29 mouse cellular contexts compared by ENCODE assay signal in genomic region chr4:47186514-47186913, GRCm38 (mm10). TPM values are rescaled to one million over a fixed set of nuclear protein-coding genes. Genes with fewer than 3 reads are reported as not detected.
DNase-seq lines count a peak whose midpoint lies in the region; ATAC-seq and TF ChIP-seq lines count a peak whose summit lies in the region.
"Had no signal": no experiment of that assay in that cellular context is flagged by ENCODE, and none has a peak within 500 bp of the region (broad histone marks: within the 10 kb centered on the region; RNA-seq: fewer than 3 reads in every experiment).

No protein-coding gene starts in this region.

- intact Hi-C loops in left cerebral cortex, adult 2 months (cut with DNase I), result no loop called here

- H3K4me3 ChIP-seq in limb, embryonic 15.5 days, result no peak overlapping the region
- H3K4me3 ChIP-seq in limb, embryonic 10.5 days, result no peak overlapping the region
- H3K4me3 ChIP-seq in hindbrain, embryonic 11.5 days (ENCODE audit: low read depth, low read length), result no peak overlapping the region
- no peak overlapping the region for H3K4me3 ChIP-seq in left cerebral cortex, adult 2 months
- H3K4me3 ChIP-seq: forebrain, embryonic 13.5 days; hindbrain, embryonic 12.5 days; intestine, embryonic 15.5 days; liver, embryonic 15.5 days had no signal

- TF ChIP-seq CTCF in left cerebral cortex, adult 2 months (IDR thresholded peaks at IDR 0.05), result no peak

- H3K36me3 ChIP-seq in limb, embryonic 15.5 days, result no peaks in the 10 kb centered on the region
- no peaks in the 10 kb centered on the region for H3K36me3 ChIP-seq in limb, embryonic 10.5 days
- H3K36me3 ChIP-seq in hindbrain, embryonic 11.5 days (ENCODE audit: control insufficient read depth, insufficient read depth, low read length), result no peaks in the 10 kb centered on the region
- H3K36me3 ChIP-seq: hindbrain, embryonic 12.5 days; intestine, embryonic 15.5 days; liver, embryonic 15.5 days had no signal

- no peak overlapping the region for H3K9ac ChIP-seq in limb, embryonic 15.5 days
- no peak overlapping the region for H3K9ac ChIP-seq in hindbrain, embryonic 11.5 days (ENCODE audit: low read depth, low read length)
- H3K9ac ChIP-seq: forebrain, embryonic 13.5 days; hindbrain, embryonic 12.5 days; intestine, embryonic 15.5 days; liver, embryonic 15.5 days; lung, embryonic 14.5 days had no signal

- 0 out of 2 replicates have a peak overlapping the region, but pooled peaks have one; percentile 33 for H3K27ac ChIP-seq in limb, embryonic 15.5 days
- H3K27ac ChIP-seq in limb, embryonic 10.5 days, result no peak overlapping the region
- H3K27ac ChIP-seq in hindbrain, embryonic 11.5 days (ENCODE audit: low read depth, low read length), result no peak overlapping the region
- no peak overlapping the region for H3K27ac ChIP-seq in left cerebral cortex, adult 2 months
- H3K27ac ChIP-seq: forebrain, embryonic 13.5 days; hindbrain, embryonic 12.5 days; hindbrain, postnatal 0 days; intestine, embryonic 15.5 days; liver, embryonic 15.5 days; stomach, postnatal 0 days had no signal

- H3K27me3 ChIP-seq in limb, embryonic 15.5 days, result no peaks in the 10 kb centered on the region
- H3K27me3 ChIP-seq in limb, embryonic 10.5 days (ENCODE audit: low read depth, poor library complexity, severe bottlenecking), result no peaks in the 10 kb centered on the region
- H3K27me3 ChIP-seq in hindbrain, embryonic 11.5 days (ENCODE audit: control insufficient read depth, insufficient read depth, low read length), result no peaks in the 10 kb centered on the region
- H3K27me3 ChIP-seq: forebrain, embryonic 13.5 days; intestine, embryonic 15.5 days; liver, embryonic 15.5 days had no signal

- H3K4me1 ChIP-seq in limb, embryonic 15.5 days, result 0 out of 2 replicates have a peak, but pooled peaks cover 5% of the 10 kb centered on the region
- no peaks in the 10 kb centered on the region for H3K4me1 ChIP-seq in limb, embryonic 10.5 days
- no peaks in the 10 kb centered on the region for H3K4me1 ChIP-seq in hindbrain, embryonic 11.5 days (replicated peaks; ENCODE audit: control insufficient read depth, insufficient read depth, low read length)
- H3K4me1 ChIP-seq: forebrain, embryonic 13.5 days; hindbrain, embryonic 12.5 days; intestine, embryonic 15.5 days; liver, embryonic 15.5 days had no signal

- no peaks in the 10 kb centered on the region for H3K9me3 ChIP-seq in limb, embryonic 15.5 days
- H3K9me3 ChIP-seq in limb, embryonic 10.5 days (replicated peaks), result no peaks in the 10 kb centered on the region
- H3K9me3 ChIP-seq in hindbrain, embryonic 11.5 days (ENCODE audit: control insufficient read depth, low read length), result no peaks in the 10 kb centered on the region
- H3K9me3 ChIP-seq: forebrain, embryonic 13.5 days; hindbrain, embryonic 12.5 days; intestine, embryonic 15.5 days; liver, embryonic 15.5 days had no signal

- no peak overlapping the region for H3K4me2 ChIP-seq in limb, embryonic 15.5 days
- H3K4me2 ChIP-seq in hindbrain, embryonic 11.5 days (replicated peaks; ENCODE audit: low read depth, low read length), result no peak overlapping the region
- H3K4me2 ChIP-seq: forebrain, embryonic 13.5 days; hindbrain, embryonic 12.5 days; intestine, embryonic 15.5 days; liver, embryonic 15.5 days; lung, embryonic 14.5 days had no signal

- ATAC-seq in limb, embryonic 15.5 days (ENCODE audit: insufficient number of reproducible peaks, low FRiP score, low TSS enrichment, low read depth), result 0 out of 2 replicates have a peak, but pooled peaks have one; percentile 41
- peak; percentile 87 for ATAC-seq in granulocyte monocyte progenitor cell, adult 5-6 weeks (replicated peaks; ENCODE audit: poor library complexity, severe bottlenecking)
- ATAC-seq in hindbrain, embryonic 11.5 days (ENCODE audit: low FRiP score), result no peak
- ATAC-seq: forebrain, embryonic 13.5 days; hindbrain, postnatal 0 days; intestine, embryonic 15.5 days had no signal

- WGBS in limb, embryonic 15.5 days, result 60% methylated on average over 6 of the region's 6 CpGs
- WGBS in limb, embryonic 10.5 days, result 87% methylated on average over 6 of the region's 6 CpGs
- WGBS in hindbrain, embryonic 11.5 days, result 86% methylated on average over 6 of the region's 6 CpGs

- DNase-seq in limb, embryonic 10.5 days (ENCODE audit: low spot score), result no peak
- peak; percentile 29 for DNase-seq in 3T3-L1 (ENCODE audit: low read depth, low spot score)
- peak; percentile 35 for DNase-seq in brain, adult 2 months (ENCODE audit: low read depth, low spot score)
- no peak for DNase-seq in urinary bladder, adult 2 months (ENCODE audit: low spot score)
- DNase-seq in hindbrain, embryonic 11.5 days (ENCODE audit: low spot score), result no peak
- DNase-seq in left cerebral cortex, adult 2 months (ENCODE audit: extremely low spot score in 1 of 2, low spot score in 2 of 2), result no peak
- DNase-seq: adrenal gland, adult 8-10 months; cerebellum, adult 11 months; cerebellum, adult 9-11 months; gastrocnemius, postnatal 10 days; heart, postnatal 14 days; kidney, adult 2 months; layer of hippocampus, postnatal 36 days; lung, embryonic 14.5 days; midbrain, embryonic 14.5 days; right cerebral cortex, adult 18-20 months; spleen, adult 18-20 months; thymus, adult 2 months; thymus, postnatal 4 days had no signal

RNA-seq across cellular contexts. Expression of gene Col15a1, which starts 21.4 kb away (rescaled TPM):
- polyA plus RNA-seq in limb, embryonic 15.5 days (2015; fragmentation: Nextera tagmentation; extraction: Ambion mirVana), result 25.0 and 26.9 TPM in 2 replicates
- 4.9 and 8.4 TPM in 2 replicates for polyA plus RNA-seq in limb, embryonic 10.5 days (2016; fragmentation: Nextera tagmentation; extraction: Ambion mirVana)
- total RNA-seq in granulocyte monocyte progenitor cell, adult 5-6 weeks (2014; fragmentation: Nextera tagmentation), result not detected in 2 replicates
- not detected in 2 replicates for total RNA-seq in granulocyte monocyte progenitor cell, adult 5-6 weeks (2017)
- polyA plus RNA-seq in urinary bladder, adult 2 months (2012; rRNA removed), result 117 and 147 TPM in 2 replicates
- polyA plus RNA-seq in hindbrain, embryonic 11.5 days (2014; fragmentation: Nextera tagmentation; extraction: Ambion mirVana), result 4.6 and 5.9 TPM in 2 replicates
- total RNA-seq in left cerebral cortex, adult 2 months (2021), result 1 to 10 TPM; 6.1 to 6.7 TPM
- total RNA-seq: megakaryocyte-erythroid progenitor cell, adult 5-6 weeks; neutrophil, adult 5-6 weeks had no signal

Comparison
In these comparisons a context has a peak if more than half of its experiments do, and no peak if none do; other contexts are left out.
1. DNase-seq: peak in 3T3-L1 (single experiment) and brain, adult 2 months (single experiment); none in limb, embryonic 10.5 days (single experiment), urinary bladder, adult 2 months (single experiment), hindbrain, embryonic 11.5 days (single experiment) and left cerebral cortex, adult 2 months (0 of 2).